Mouse (Mus musculus) spleen, postnatal 14 days (tissue): ENCODE measurements around the gene Tmem171.

Experiments used
- DNase-seq, 2 experiments: peaks; one replicate each; pipeline ENCODE4 v3.0.0; 2021 to 2022; ENCODE audit warnings: low spot score in 2 of 2

Tmem171 gene

GRCm38 (mm10) chr13:98694773-98695314 lies at the start of gene Tmem171:
Gene Tmem171, minus strand, starts transcription at chr13:98694834.
- no peak for DNase-seq

- no peak for DNase-seq
Observed at GRCm38 (mm10) chr13:98743829-98744228, 49.2 kb upstream of the Tmem171 start.

- no peak for DNase-seq
Observed at GRCm38 (mm10) chr13:98743214-98743613, 48.6 kb upstream of the Tmem171 start.

- DNase-seq, result no peak
Observed at GRCm38 (mm10) chr13:98738213-98738612, 43.6 kb upstream of the Tmem171 start.

- no peak for DNase-seq
Observed at GRCm38 (mm10) chr13:98733292-98733691, 38.7 kb upstream of the Tmem171 start.

GRCm38 (mm10) chr13:98729271-98730062 lies 34.8 kb upstream of the Tmem171 start:
- DNase-seq, result no peak

GRCm38 (mm10) chr13:98726494-98726893 lies 31.9 kb upstream of the Tmem171 start:
- no peak for DNase-seq

- DNase-seq, result no peak
Observed at GRCm38 (mm10) chr13:98723430-98723829, 28.8 kb upstream of the Tmem171 start.

GRCm38 (mm10) chr13:98722296-98722695 lies 27.7 kb upstream of the Tmem171 start:
- DNase-seq, result no peak

GRCm38 (mm10) chr13:98716176-98716575 lies 21.5 kb upstream of the Tmem171 start:
- no peak for DNase-seq

- DNase-seq, result no peak
Observed at GRCm38 (mm10) chr13:98715443-98715990, 20.9 kb upstream of the Tmem171 start.

- no peak for DNase-seq
Observed at GRCm38 (mm10) chr13:98710655-98711054, 16.0 kb upstream of the Tmem171 start.

GRCm38 (mm10) chr13:98710236-98710635 lies 15.6 kb upstream of the Tmem171 start:
- DNase-seq, result no peak

GRCm38 (mm10) chr13:98705501-98705900 lies 10.9 kb upstream of the Tmem171 start:
- no peak for DNase-seq

- DNase-seq, result no peak
Observed at GRCm38 (mm10) chr13:98703786-98704185, 9.2 kb upstream of the Tmem171 start.

GRCm38 (mm10) chr13:98702361-98702760 lies 7.7 kb upstream of the Tmem171 start:
- DNase-seq, result no peak

GRCm38 (mm10) chr13:98701309-98701675 lies 6.7 kb upstream of the Tmem171 start:
- DNase-seq, result no peak

GRCm38 (mm10) chr13:98700661-98701308 lies 6.2 kb upstream of the Tmem171 start:
- DNase-seq, result no peak

GRCm38 (mm10) chr13:98699982-98700540 lies 5.4 kb upstream of the Tmem171 start:
- no peak for DNase-seq

GRCm38 (mm10) chr13:98699051-98699744 lies 4.6 kb upstream of the Tmem171 start:
- DNase-seq, result no peak

GRCm38 (mm10) chr13:98696716-98697115 lies 2.1 kb upstream of the Tmem171 start:
- DNase-seq, result no peak

- no peak for DNase-seq
Observed at GRCm38 (mm10) chr13:98695546-98695945, 912 bp upstream of the Tmem171 start.
